Mouse (Mus musculus) olfactory bulb, adult 2 months (tissue): ENCODE results near the gene Nabp2. TPM values are rescaled to one million over a fixed set of nuclear protein-coding genes. Genes with fewer than 3 reads are reported as not detected.

ENCODE experiments used
- H3K27ac ChIP-seq: fragments of 200-500 bp; 2 replicates; pipeline ENCODE4 v1.5.1; 2012; ENCODE audit warnings: low read depth, low read length; ENCODE audit not compliant: insufficient read depth
- H3K4me1 ChIP-seq: fragments of 200-500 bp; 2 replicates; pipeline ENCODE4 v1.6.1; 2012; ENCODE audit warnings: low read length; ENCODE audit not compliant: control insufficient read depth, insufficient read depth
- H3K4me3 ChIP-seq: fragments of 200-500 bp; 2 replicates; pipeline ENCODE4 v1.5.1; 2012; ENCODE audit warnings: mild to moderate bottlenecking, low read depth, low read length, moderate library complexity; ENCODE audit not compliant: insufficient read depth
- CTCF ChIP-seq: fragments of 200-500 bp; IDR thresholded peaks from 2 replicates; pipeline ENCODE4 v1.5.1; 2012; ENCODE audit warnings: low read depth, mild to moderate bottlenecking, low read length, moderate library complexity; ENCODE audit not compliant: insufficient read depth
- POLR2A ChIP-seq: fragments of 200-500 bp; IDR thresholded peaks from 2 replicates; pipeline ENCODE4 v1.6.1; 2012; ENCODE audit warnings: mild to moderate bottlenecking, low read depth, low read length, moderate library complexity; ENCODE audit not compliant: insufficient read depth
- WGBS: fragments of 180-500 bp; shearing (Covaris S2); methylation state at CpG from one replicate; pipeline ENCODE4 v1.1.7; 2018; 5-methylcytosine and 5-hydroxymethylcytosine counted together
- polyA plus RNA-seq: library from polyadenylated mRNA; stranded (reverse); fragments of >200 nt; gene quantifications from 2 replicates; pipeline ENCODE4 v1.2.4, GENCODE M21; 2012; ENCODE audit warnings: low replicate concordance; ENCODE audit not compliant: missing spikeins, insufficient read depth, insufficient read length

The Nabp2 gene
- polyA plus RNA-seq, 1 experiment, result not detected

DNA sequence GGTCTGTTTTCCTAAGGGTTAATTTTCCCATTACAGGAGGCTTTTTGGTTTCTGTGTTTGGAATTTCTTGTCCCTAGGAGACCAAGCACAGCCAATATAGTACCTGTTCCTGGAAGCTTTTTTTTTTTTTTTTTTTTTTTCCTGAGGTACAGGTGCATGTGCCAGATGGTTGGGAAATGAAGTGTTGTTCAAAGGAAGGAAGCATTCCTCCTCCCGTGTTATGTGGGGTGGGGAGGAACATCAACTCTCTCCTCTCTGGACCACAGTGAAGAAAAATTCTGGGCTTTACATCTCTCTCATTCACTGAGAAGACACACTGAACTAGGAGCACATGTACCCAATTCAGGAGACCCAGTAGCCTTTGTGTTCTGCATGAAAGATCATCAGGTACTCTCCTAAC is 1.8 kb upstream of the Nabp2 start:
- 13% methylated on average over 1 of the region's 1 CpGs for WGBS
- H3K27ac ChIP-seq, result no peak overlapping the region
- H3K4me1 ChIP-seq, result peaks cover 18% of the 10 kb centered on the region
- TF ChIP-seq CTCF, result no peak
- no peak for TF ChIP-seq POLR2A
- H3K4me3 ChIP-seq, result no peak overlapping the region

DNA sequence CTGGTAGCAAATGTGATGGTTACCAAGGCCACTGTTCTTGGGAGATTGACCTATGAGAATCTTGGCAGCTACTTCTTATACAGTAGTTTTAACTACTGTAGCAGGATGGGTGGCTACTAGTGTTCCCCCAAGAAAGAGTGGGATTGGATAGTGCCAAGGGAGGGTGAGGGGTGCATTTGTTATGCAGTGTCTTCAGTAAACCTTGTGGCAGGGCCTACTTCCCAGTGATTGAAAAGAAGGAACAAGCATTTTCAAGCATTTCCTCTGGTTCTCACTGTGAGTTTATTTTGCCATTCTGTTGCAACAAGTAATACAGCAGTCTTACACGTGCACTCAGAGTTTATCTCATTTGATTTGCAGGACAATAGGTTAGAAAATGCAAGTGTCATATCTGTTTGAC is 1.3 kb upstream of the Nabp2 start:
- WGBS, result 7% methylated on average over 1 of the region's 1 CpGs
- peaks cover 20% of the 10 kb centered on the region for H3K4me1 ChIP-seq
- TF ChIP-seq CTCF, result no peak
- no peak for TF ChIP-seq POLR2A
- H3K4me3 ChIP-seq, result no peak overlapping the region
- H3K27ac ChIP-seq, result no peak overlapping the region

DNA sequence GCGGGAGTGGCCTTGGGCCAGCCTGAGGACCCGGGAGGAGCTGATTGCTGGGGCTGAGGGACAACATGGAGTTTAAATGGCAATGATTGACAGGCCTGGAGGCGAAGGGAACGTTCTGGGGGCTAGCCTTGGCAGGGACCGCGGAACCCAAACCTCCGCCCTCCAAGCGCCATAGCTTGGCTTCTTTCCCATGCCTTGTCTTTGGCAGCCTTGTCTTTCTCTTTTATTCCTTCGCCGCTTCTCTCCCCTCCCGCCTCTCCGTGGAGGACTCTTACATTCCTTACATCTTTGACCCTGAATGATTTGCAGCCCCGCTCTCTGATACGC is 726 bp upstream of the Nabp2 start:
- peak overlapping the region; percentile 92 for H3K4me3 ChIP-seq
- peaks cover 20% of the 10 kb centered on the region for H3K4me1 ChIP-seq
- 0% methylated on average over 14 of the region's 14 CpGs for WGBS
- peak overlapping the region; percentile 83; the same call in 1 of the 2 replicates for H3K27ac ChIP-seq
- TF ChIP-seq CTCF, result no peak
- TF ChIP-seq POLR2A, result no peak

DNA sequence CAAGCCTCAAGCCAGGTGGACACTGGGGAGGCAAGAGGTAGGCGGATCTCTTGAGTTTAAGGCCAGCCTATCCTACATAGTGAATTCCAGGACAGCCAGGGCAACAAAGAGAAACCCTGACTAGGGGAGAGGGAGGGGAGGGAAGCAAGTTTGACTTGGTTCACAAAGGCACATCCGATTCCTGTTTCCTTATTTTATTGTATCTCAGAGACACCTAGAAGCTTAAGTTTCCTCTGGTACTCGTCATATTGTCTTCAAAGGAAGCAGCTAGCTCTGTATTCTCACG is 789 bp downstream of the Nabp2 start:
- WGBS, result 22% methylated on average over 4 of the region's 4 CpGs
- Histone ChIP-seq H3K27ac (peak overlapping the region; percentile 4), H3K4me1 (peaks cover 20% of the 10 kb centered on the region), H3K4me3 (0 out of 2 replicates have a peak overlapping the region, but pooled peaks have one; percentile 8)
- TF ChIP-seq POLR2A (no peak), CTCF (no peak)

DNA sequence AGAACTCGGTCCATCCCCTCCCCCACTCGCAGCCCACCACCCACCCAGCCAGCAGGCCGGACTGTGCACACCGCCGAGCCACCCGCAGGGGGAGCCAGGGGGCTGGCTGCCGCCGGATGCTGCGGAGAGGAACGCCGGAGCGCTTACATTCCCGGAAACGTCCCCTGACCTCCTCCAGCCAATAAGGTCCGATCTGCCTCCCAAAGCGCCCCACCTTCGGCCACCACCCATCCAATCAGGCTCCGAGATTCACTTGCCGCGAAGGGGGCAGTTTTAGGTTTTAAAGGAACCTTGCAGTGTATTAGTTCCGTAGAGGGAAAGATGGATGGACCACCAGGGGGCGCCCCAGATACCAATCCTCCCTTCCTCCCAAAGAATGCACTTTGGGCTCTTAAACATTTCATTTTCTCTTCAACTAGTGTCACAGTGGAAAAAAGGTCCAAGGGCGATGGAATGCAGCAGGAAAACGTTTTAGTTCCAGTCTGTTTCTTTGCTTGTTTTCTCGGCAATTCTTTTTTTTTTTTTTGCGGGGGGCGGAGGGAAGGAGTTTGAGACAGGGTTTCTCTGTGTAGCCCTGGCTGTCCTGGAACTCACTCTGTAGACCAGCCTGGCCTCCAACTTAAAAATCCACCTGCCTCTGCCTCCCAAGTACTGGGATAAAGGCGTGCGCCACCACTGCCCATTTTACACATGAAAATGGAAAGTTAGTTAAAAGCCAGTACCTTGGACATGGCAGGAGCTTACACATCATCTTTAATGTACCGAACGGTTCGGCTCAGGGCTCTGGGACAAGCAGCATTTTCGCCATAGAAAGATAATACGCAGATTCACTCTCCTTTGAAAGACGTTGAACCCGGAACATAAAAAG is 1.4 kb downstream of the Nabp2 start:
- TF ChIP-seq CTCF (peak; percentile 74), POLR2A (peak; percentile 36)
- Histone ChIP-seq H3K4me3 (peak overlapping the region; percentile 68), H3K27ac (peak overlapping the region; percentile 55), H3K4me1 (peaks cover 18% of the 10 kb centered on the region)
- 4% methylated on average over 36 of the region's 36 CpGs for WGBS

DNA sequence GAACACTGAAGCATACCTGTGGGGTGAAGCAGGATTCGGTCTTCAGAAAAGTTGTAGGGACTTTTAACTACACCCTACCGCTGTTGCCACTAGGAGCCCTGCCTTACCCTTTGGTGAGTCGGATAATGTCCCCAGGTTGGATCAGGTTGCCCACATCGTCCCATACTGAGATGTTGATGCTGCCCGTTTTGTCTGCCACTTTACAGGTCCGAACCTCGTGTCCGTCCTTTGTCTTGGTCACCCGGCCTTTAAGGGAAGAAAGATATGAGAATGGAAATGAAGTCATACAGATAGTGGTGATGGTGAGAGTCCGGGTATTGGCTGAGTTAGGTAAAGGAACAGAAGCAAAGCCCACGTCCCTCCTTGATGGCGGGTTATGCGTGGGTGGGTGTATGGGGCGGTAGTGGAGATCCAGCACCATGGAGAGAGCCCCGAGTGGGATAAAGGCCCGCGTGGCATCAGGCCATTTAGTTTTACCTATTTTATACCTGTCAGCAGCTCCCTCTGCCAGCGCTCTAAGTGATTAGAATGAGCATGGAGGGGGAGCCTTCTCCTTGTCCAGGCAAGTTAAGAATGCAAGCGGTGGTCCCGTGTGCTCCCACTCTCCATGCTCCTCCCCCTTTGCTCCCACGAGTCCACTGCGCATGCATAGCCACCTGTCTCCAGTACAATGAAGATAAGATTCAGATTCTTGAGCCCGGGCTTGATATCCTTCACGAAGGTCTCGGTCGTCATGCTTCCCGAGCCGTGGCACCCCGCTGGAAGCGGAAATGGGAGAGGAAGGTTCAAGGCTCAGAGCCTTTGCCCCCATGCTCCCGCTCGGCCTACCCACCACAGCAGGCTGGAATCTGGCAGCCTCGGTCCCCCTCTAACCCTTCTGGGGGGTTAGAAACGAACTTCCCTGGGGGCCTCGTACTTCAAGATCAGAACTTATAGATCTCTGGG is 2.4 kb downstream of the Nabp2 start:
- WGBS, result 13% methylated on average over 35 of the region's 35 CpGs
- H3K4me3 ChIP-seq, result peak overlapping the region; percentile 68

DNA sequence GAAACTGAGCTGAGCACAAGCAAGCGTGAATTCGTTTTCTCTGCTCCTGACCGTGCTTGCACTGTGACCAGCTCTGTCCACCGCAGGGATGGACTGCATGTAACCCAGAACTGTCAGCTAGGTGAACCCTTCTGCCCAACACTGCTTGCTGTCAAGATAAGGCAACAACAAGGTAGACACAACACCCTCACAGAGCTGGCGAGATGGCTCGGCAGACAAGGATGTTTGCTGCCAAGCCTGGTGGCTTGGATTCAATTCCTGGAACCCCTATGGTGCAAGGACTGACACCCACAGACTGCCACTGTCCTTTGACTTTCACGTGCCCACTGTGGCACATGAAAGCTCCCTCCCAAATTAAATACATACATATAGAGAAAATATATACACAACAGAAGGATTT is 7.4 kb downstream of the Nabp2 start:
- Histone ChIP-seq H3K4me3 (no peak overlapping the region), H3K27ac (no peak overlapping the region), H3K4me1 (peaks cover 10% of the 10 kb centered on the region)
- TF ChIP-seq CTCF, result no peak
- no peak for TF ChIP-seq POLR2A
- 72% methylated on average over 7 of the region's 7 CpGs for WGBS

More for the DNA sequence above, 2.4 kb downstream of the Nabp2 start:
- Histone ChIP-seq H3K4me1 (peaks cover 15% of the 10 kb centered on the region), H3K27ac (peak overlapping the region; percentile 55)
- TF ChIP-seq POLR2A (no peak), CTCF (no peak)

DNA sequence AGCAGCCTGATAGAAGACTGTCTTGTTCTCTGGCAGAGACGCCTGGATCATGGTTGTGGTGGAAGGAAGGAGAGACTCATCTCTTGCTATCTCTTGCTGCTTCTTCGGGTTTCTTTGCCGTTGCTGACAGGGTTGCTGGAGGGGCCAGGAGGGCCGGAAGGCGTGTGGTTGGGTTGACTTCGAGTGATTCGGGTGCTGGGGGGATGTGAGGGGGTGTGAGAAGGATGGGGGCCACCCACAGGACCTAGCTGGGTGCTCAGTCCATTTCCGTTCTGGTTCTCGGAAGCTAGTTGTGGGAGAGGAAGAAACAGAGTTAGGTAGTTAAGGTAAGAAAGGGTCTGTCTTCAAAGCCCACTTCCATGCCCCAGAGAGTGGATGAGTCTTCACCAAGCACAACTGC is 9.7 kb downstream of the Nabp2 start:
- peaks cover 14% of the 10 kb centered on the region for H3K4me1 ChIP-seq
- no peak overlapping the region for H3K4me3 ChIP-seq
- 79% methylated on average over 9 of the region's 9 CpGs for WGBS
- TF ChIP-seq CTCF (no peak), POLR2A (no peak)
- H3K27ac ChIP-seq, result no peak overlapping the region

DNA sequence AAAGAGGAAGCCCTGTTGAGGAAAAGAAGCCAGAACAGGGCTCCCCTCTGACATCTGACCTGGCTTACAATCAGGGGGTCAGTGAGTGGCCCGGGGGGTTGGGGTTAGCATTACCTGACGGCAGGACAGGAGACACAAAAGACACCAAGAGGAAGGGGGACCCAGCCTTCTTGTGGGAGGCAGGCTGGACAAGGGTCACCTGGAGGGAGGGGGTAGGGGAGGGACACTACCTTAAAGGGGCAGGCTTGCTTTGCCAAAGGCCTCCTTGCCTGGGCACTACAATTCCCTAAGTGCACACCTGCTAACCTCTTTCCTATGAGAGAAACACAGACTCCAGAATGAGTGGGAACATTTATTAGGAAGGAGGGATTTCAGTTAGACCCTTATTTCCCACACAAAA is 10.2 kb downstream of the Nabp2 start, which contains the start of gene Slc39a5:
Gene Slc39a5 (minus strand): TSS at position 174 of the 400 bp plus-strand sequence.
- Histone ChIP-seq H3K4me3 (no peak within 1 kb of the TSS), H3K27ac (no peak within 1 kb of the TSS), H3K4me1 (peaks cover 20% of the 10 kb centered on the region)
- TF ChIP-seq CTCF (no peak), POLR2A (no peak)
- 34% methylated on average over 2 of the region's 2 CpGs for WGBS
